Comparison of ENCODE assay signal across 8 mouse cellular contexts in the genomic region with DNA sequence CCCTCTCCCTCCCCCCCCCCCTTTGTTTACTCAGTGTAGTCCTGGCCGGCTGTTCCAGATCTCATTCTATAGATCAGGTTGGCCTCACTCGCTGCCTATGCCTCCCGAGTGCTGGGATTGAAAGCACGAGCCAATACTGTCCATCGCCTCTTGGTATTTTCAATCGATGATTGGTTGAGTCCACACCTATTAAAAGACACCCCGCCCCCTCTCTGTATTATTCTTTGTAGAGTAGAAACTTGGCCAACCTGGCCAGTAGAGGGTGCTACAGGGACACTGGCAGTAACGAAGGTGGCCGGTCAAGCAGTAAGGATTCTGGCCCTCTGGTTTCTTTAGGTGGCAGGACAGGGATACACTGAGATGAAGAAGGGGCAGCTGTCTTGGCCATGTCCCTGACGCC. TPM values are rescaled to one million over a fixed set of nuclear protein-coding genes. Genes with fewer than 3 reads are reported as not detected.
DNase-seq lines count a peak whose midpoint lies in the region; TF ChIP-seq lines count a peak whose summit lies in the region.

No protein-coding gene starts in this region.

- TF ChIP-seq POLR2A in testis, adult 2 months (IDR thresholded peaks at IDR 0.05; ENCODE audit: control insufficient read depth, low read depth, low read length), result no peak
- TF ChIP-seq POLR2A in lung, adult 2 months (IDR thresholded peaks at IDR 0.05; ENCODE audit: borderline replicate concordance, extremely low read depth, low read depth, low read length), result no peak

- H3K4me1 ChIP-seq in testis, adult 2 months (ENCODE audit: control insufficient read depth, insufficient read depth, low read length), result peaks cover 19% of the 10 kb centered on the region
- no peaks in the 10 kb centered on the region for H3K4me1 ChIP-seq in lung, adult 2 months (ENCODE audit: control insufficient read depth, insufficient read depth, low read length)

- H3K4me3 ChIP-seq in testis, adult 2 months (ENCODE audit: control insufficient read depth, low read depth, low read length), result peak overlapping the region; percentile 75
- no peak overlapping the region for H3K4me3 ChIP-seq in lung, adult 2 months (replicated peaks; ENCODE audit: extremely low read depth, low read depth, low read length)

- H3K36me3 ChIP-seq in testis, adult 2 months (ENCODE audit: control insufficient read depth, insufficient read depth, low read length), result no peaks in the 10 kb centered on the region

- peak; percentile 53; the same call in 1 of the 2 replicates for TF ChIP-seq CTCF in testis, adult 2 months (IDR thresholded peaks at IDR 0.05; ENCODE audit: control insufficient read depth, insufficient read depth, insufficient replicate concordance, low read depth, low read length)
- TF ChIP-seq CTCF in lung, adult 2 months (IDR thresholded peaks at IDR 0.05; ENCODE audit: insufficient read depth, low read length), result peak; percentile 64

- no peak for DNase-seq in testis, postnatal 14 days (ENCODE audit: low spot score)
- DNase-seq in cerebellum, adult 8-10 months, result peak; percentile 78
- DNase-seq in heart, adult 8-10 months (ENCODE audit: low spot score), result peak; percentile 8
- peak; percentile 82 to 86 for DNase-seq in kidney, adult 8-10 months
- DNase-seq in lung, adult 2 months, result peak; percentile 53
- DNase-seq in retina, embryonic 14.5 days (ENCODE audit: low spot score), result peak; percentile 69
- peak; percentile 53 for DNase-seq in yolk sac, embryonic 10.5 days (ENCODE audit: low spot score)

- no peak overlapping the region for H3K27ac ChIP-seq in testis, adult 2 months (ENCODE audit: control insufficient read depth, insufficient read depth, low read depth, low read length)

- H3K27me3 ChIP-seq in testis, adult 2 months (ENCODE audit: control insufficient read depth, insufficient read depth, low read length), result no peaks in the 10 kb centered on the region

- 6% methylated on average over 10 of the region's 10 CpGs for WGBS in lung, adult 2 months

RNA-seq across cellular contexts. Expression of a gene that starts 19.8 kb away (rescaled TPM):
- polyA plus RNA-seq in testis, adult 2 months (2012; rRNA removed), result not detected in 2 replicates
- not detected for total RNA-seq in heart, adult 8-10 months (2022)
- not detected in 2 replicates for polyA plus RNA-seq in lung, adult 2 months (2012; rRNA removed)

RNA-seq across cellular contexts. Expression of a gene that starts 32.2 kb away (rescaled TPM):
- not detected in 2 replicates for polyA plus RNA-seq in testis, adult 2 months (2012; rRNA removed)
- total RNA-seq in heart, adult 8-10 months (2022), result not detected
- polyA plus RNA-seq in lung, adult 2 months (2012; rRNA removed), result not detected in 2 replicates

RNA-seq across cellular contexts. Expression of a gene that starts 38.6 kb away (rescaled TPM):
- polyA plus RNA-seq in testis, adult 2 months (2012; rRNA removed), result 1.1 TPM in 2 replicates
- total RNA-seq in heart, adult 8-10 months (2022), result under 1 TPM; 0.43 to 0.82 (median 0.61) TPM
- 5.5 and 7.0 TPM in 2 replicates for polyA plus RNA-seq in lung, adult 2 months (2012; rRNA removed)

RNA-seq across cellular contexts. Expression of a gene that starts 50.3 kb away (rescaled TPM):
- 0.24 and 0.31 TPM in 2 replicates for polyA plus RNA-seq in testis, adult 2 months (2012; rRNA removed)
- total RNA-seq in heart, adult 8-10 months (2022), result not detected
- 27.0 TPM in 1 of 2 replicates, not detected in the other for polyA plus RNA-seq in lung, adult 2 months (2012; rRNA removed)

RNA-seq across cellular contexts. Expression of a gene that starts 53.2 kb away (rescaled TPM):
- 7.8 and 8.8 TPM in 2 replicates for polyA plus RNA-seq in testis, adult 2 months (2012; rRNA removed)
- total RNA-seq in heart, adult 8-10 months (2022), result 1 to 10 TPM; 3.5 to 5.7 (median 4.8) TPM
- 24.2 and 24.3 TPM in 2 replicates for polyA plus RNA-seq in lung, adult 2 months (2012; rRNA removed)
